Mouse (Mus musculus) testis, adult 2 months (tissue): ENCODE measurements around the gene Gm43720.

Experiments used
- CTCF ChIP-seq: fragments of 200-500 bp; IDR thresholded peaks from 2 replicates; pipeline ENCODE4 v1.5.1; 2012; ENCODE audit warnings: low read depth, mild to moderate bottlenecking, inconsistent platforms, low read length, moderate library complexity; ENCODE audit not compliant: control insufficient read depth, insufficient read depth, insufficient replicate concordance
- POLR2A ChIP-seq: fragments of 200-500 bp; IDR thresholded peaks from 2 replicates; pipeline ENCODE4 v1.6.1; 2012; ENCODE audit warnings: low read depth, mild to moderate bottlenecking, inconsistent platforms, low read length, moderate library complexity; ENCODE audit not compliant: control insufficient read depth

- TF ChIP-seq CTCF, result no peak
- no peak for TF ChIP-seq POLR2A
These were observed 22.2 kb downstream of the Gm43720 start for GRCm38 (mm10) chr5:138257585-138257978.
